Mouse (Mus musculus): ENCODE results near the gene Pigq. TPM values are rescaled to one million over a fixed set of nuclear protein-coding genes. Genes with fewer than 3 reads are reported as not detected.

Gene Pigq
- polyA plus RNA-seq, 1 experiment, result 46.3 TPM

GRCm38 (mm10) chr17:25948051-25948450, 3.3 kb upstream of the Pigq start:
- peaks cover 55% of the 10 kb centered on the region for H3K27me3 ChIP-seq (ENCODE audit: control insufficient read depth, insufficient read depth, insufficient read length)
- H3K79me2 ChIP-seq (ENCODE audit: control insufficient read depth, insufficient read depth), result no peaks in the 10 kb centered on the region
- TF ChIP-seq MYOD1 (IDR thresholded peaks at IDR 0.05; ENCODE audit: control insufficient read depth in 1 of 3, insufficient read length in 2 of 3, low read depth in 2 of 3) (no peak), REST (IDR thresholded peaks at IDR 0.05; ENCODE audit: insufficient read depth, insufficient read length) (no peak), CEBPB (IDR thresholded peaks at IDR 0.05; ENCODE audit: insufficient read depth, poor library complexity, severe bottlenecking) (no peak), SRF (IDR thresholded peaks at IDR 0.05; ENCODE audit: control insufficient read depth, insufficient read length, low read depth) (no peak), E2F4 (IDR thresholded peaks at IDR 0.05; ENCODE audit: insufficient read depth) (no peak), MYOG (IDR thresholded peaks at IDR 0.05; ENCODE audit: control insufficient read depth in 1 of 3, insufficient read depth in 1 of 3, insufficient read length in 2 of 3, low read depth in 2 of 3) (no peak), TCF3 (IDR thresholded peaks at IDR 0.05; ENCODE audit: insufficient read length, low read depth) (no peak), POLR2AphosphoS2 (IDR thresholded peaks at IDR 0.05; ENCODE audit: insufficient read length, low read depth) (no peak), POLR2A (IDR thresholded peaks at IDR 0.05; ENCODE audit: insufficient read length, low read depth) (no peak), TCF12 (IDR thresholded peaks at IDR 0.05; ENCODE audit: insufficient read depth, poor library complexity, severe bottlenecking) (no peak), USF1 (IDR thresholded peaks at IDR 0.05; ENCODE audit: low read depth) (no peak), MAX (IDR thresholded peaks at IDR 0.05; ENCODE audit: low read depth) (no peak)
- no peak overlapping the region for H3ac ChIP-seq (ENCODE audit: control insufficient read depth, insufficient read length)
- no peaks in the 10 kb centered on the region for H3K36me3 ChIP-seq (ENCODE audit: control insufficient read depth, insufficient read depth)
- no peak overlapping the region for H3K4me2 ChIP-seq (ENCODE audit: low read depth)
- no peak overlapping the region for H3K4me3 ChIP-seq

GRCm38 (mm10) chr17:25947576-25947975, 2.8 kb upstream of the Pigq start:
- Histone ChIP-seq H3ac (ENCODE audit: control insufficient read depth, insufficient read length) (no peak overlapping the region), H3K36me3 (ENCODE audit: control insufficient read depth, insufficient read depth) (no peaks in the 10 kb centered on the region), H3K4me2 (ENCODE audit: low read depth) (no peak overlapping the region), H3K4me3 (no peak overlapping the region), H3K79me2 (ENCODE audit: control insufficient read depth, insufficient read depth) (no peaks in the 10 kb centered on the region), H3K27me3 (ENCODE audit: control insufficient read depth, insufficient read depth, insufficient read length) (peaks cover 50% of the 10 kb centered on the region)
- no peak for TF ChIP-seq POLR2AphosphoS2 (IDR thresholded peaks at IDR 0.05; ENCODE audit: insufficient read length, low read depth)
- no peak for TF ChIP-seq MYOD1 (IDR thresholded peaks at IDR 0.05; ENCODE audit: control insufficient read depth in 1 of 3, insufficient read length in 2 of 3, low read depth in 2 of 3)
- TF ChIP-seq TCF12 (IDR thresholded peaks at IDR 0.05; ENCODE audit: insufficient read depth, poor library complexity, severe bottlenecking), result no peak
- TF ChIP-seq CEBPB (IDR thresholded peaks at IDR 0.05; ENCODE audit: insufficient read depth, poor library complexity, severe bottlenecking), result no peak
- no peak for TF ChIP-seq TCF3 (IDR thresholded peaks at IDR 0.05; ENCODE audit: insufficient read length, low read depth)
- no peak for TF ChIP-seq USF1 (IDR thresholded peaks at IDR 0.05; ENCODE audit: low read depth)
- TF ChIP-seq SRF (IDR thresholded peaks at IDR 0.05; ENCODE audit: control insufficient read depth, insufficient read length, low read depth), result no peak
- no peak for TF ChIP-seq E2F4 (IDR thresholded peaks at IDR 0.05; ENCODE audit: insufficient read depth)
- no peak for TF ChIP-seq MYOG (IDR thresholded peaks at IDR 0.05; ENCODE audit: control insufficient read depth in 1 of 3, insufficient read depth in 1 of 3, insufficient read length in 2 of 3, low read depth in 2 of 3)

DNA sequence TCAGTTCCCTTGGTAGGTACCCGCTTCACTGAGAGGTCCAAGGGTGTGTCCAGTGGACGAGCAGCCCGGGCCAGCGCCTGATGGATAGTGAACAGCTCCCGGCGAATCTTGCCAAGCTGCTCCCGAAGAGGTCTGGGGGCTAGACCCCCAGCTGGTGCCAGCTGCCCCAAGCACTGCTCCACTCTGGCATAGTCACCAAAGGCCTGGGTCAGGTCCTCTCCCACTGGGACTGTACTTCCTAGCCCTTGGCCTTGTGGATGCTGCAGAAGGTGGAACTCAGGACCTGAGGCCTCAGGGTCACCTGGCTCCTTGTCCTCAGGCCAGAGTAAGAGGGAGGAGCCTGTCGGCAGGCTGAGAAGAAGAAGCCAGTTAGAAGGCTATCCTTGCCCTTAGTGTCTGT, 2.2 kb upstream of the Pigq start:
- Histone ChIP-seq H3K4me2 (ENCODE audit: low read depth) (no peak overlapping the region), H3K79me2 (ENCODE audit: control insufficient read depth, insufficient read depth) (no peaks in the 10 kb centered on the region), H3ac (ENCODE audit: control insufficient read depth, insufficient read length) (no peak overlapping the region), H3K36me3 (ENCODE audit: control insufficient read depth, insufficient read depth) (no peaks in the 10 kb centered on the region), H3K27me3 (ENCODE audit: control insufficient read depth, insufficient read depth, insufficient read length) (peaks cover 43% of the 10 kb centered on the region), H3K4me3 (no peak overlapping the region)
- TF ChIP-seq REST (IDR thresholded peaks at IDR 0.05; ENCODE audit: insufficient read depth, insufficient read length) (no peak), MYOG (IDR thresholded peaks at IDR 0.05; ENCODE audit: control insufficient read depth in 1 of 3, insufficient read depth in 1 of 3, insufficient read length in 2 of 3, low read depth in 2 of 3) (no peak), E2F4 (IDR thresholded peaks at IDR 0.05; ENCODE audit: insufficient read depth) (no peak), CEBPB (IDR thresholded peaks at IDR 0.05; ENCODE audit: insufficient read depth, poor library complexity, severe bottlenecking) (no peak)

- Histone ChIP-seq H3K27me3 (ENCODE audit: control insufficient read depth, insufficient read depth, insufficient read length) (peaks cover 38% of the 10 kb centered on the region), H3ac (ENCODE audit: control insufficient read depth, insufficient read length) (no peak overlapping the region), H3K79me2 (ENCODE audit: control insufficient read depth, insufficient read depth) (peaks cover 3% of the 10 kb centered on the region), H3K4me2 (ENCODE audit: low read depth) (no peak overlapping the region), H3K36me3 (ENCODE audit: control insufficient read depth, insufficient read depth) (no peaks in the 10 kb centered on the region), H3K4me3 (no peak overlapping the region)
- no peak for TF ChIP-seq TCF12 (IDR thresholded peaks at IDR 0.05; ENCODE audit: insufficient read depth, poor library complexity, severe bottlenecking)
- TF ChIP-seq SRF (IDR thresholded peaks at IDR 0.05; ENCODE audit: control insufficient read depth, insufficient read length, low read depth), result no peak
- TF ChIP-seq REST (IDR thresholded peaks at IDR 0.05; ENCODE audit: insufficient read depth, insufficient read length), result no peak
- no peak for TF ChIP-seq CEBPB (IDR thresholded peaks at IDR 0.05; ENCODE audit: insufficient read depth, poor library complexity, severe bottlenecking)
- no peak for TF ChIP-seq POLR2AphosphoS2 (IDR thresholded peaks at IDR 0.05; ENCODE audit: insufficient read length, low read depth)
- TF ChIP-seq E2F4 (IDR thresholded peaks at IDR 0.05; ENCODE audit: insufficient read depth), result no peak
- TF ChIP-seq TCF3 (IDR thresholded peaks at IDR 0.05; ENCODE audit: insufficient read length, low read depth), result no peak
- no peak for TF ChIP-seq MYOD1 (IDR thresholded peaks at IDR 0.05; ENCODE audit: control insufficient read depth in 1 of 3, insufficient read length in 2 of 3, low read depth in 2 of 3)
- no peak for TF ChIP-seq POLR2A (IDR thresholded peaks at IDR 0.05; ENCODE audit: insufficient read length, low read depth)
- TF ChIP-seq MAX (IDR thresholded peaks at IDR 0.05; ENCODE audit: low read depth), result no peak
Measured at GRCm38 (mm10) chr17:25946349-25946748, 1.6 kb upstream of the Pigq start.

- H3K4me3 ChIP-seq, result no peak overlapping the region
- H3K36me3 ChIP-seq (ENCODE audit: control insufficient read depth, insufficient read depth), result no peaks in the 10 kb centered on the region
- no peak overlapping the region for H3ac ChIP-seq (ENCODE audit: control insufficient read depth, insufficient read length)
- H3K27me3 ChIP-seq (ENCODE audit: control insufficient read depth, insufficient read depth, insufficient read length), result peaks cover 30% of the 10 kb centered on the region
- peaks cover 10% of the 10 kb centered on the region for H3K79me2 ChIP-seq (ENCODE audit: control insufficient read depth, insufficient read depth)
- H3K4me2 ChIP-seq (ENCODE audit: low read depth), result no peak overlapping the region
- TF ChIP-seq REST (IDR thresholded peaks at IDR 0.05; ENCODE audit: insufficient read depth, insufficient read length) (no peak), POLR2A (IDR thresholded peaks at IDR 0.05; ENCODE audit: insufficient read length, low read depth) (no peak), MYOG (IDR thresholded peaks at IDR 0.05; ENCODE audit: control insufficient read depth in 1 of 3, insufficient read depth in 1 of 3, insufficient read length in 2 of 3, low read depth in 2 of 3) (no peak), POLR2AphosphoS2 (IDR thresholded peaks at IDR 0.05; ENCODE audit: insufficient read length, low read depth) (no peak), MYOD1 (IDR thresholded peaks at IDR 0.05; ENCODE audit: control insufficient read depth in 1 of 3, insufficient read length in 2 of 3, low read depth in 2 of 3) (no peak), TCF3 (IDR thresholded peaks at IDR 0.05; ENCODE audit: insufficient read length, low read depth) (no peak), MAX (IDR thresholded peaks at IDR 0.05; ENCODE audit: low read depth) (no peak), SRF (IDR thresholded peaks at IDR 0.05; ENCODE audit: control insufficient read depth, insufficient read length, low read depth) (no peak), E2F4 (IDR thresholded peaks at IDR 0.05; ENCODE audit: insufficient read depth) (no peak), CEBPB (IDR thresholded peaks at IDR 0.05; ENCODE audit: insufficient read depth, poor library complexity, severe bottlenecking) (no peak), USF1 (IDR thresholded peaks at IDR 0.05; ENCODE audit: low read depth) (no peak), TCF12 (IDR thresholded peaks at IDR 0.05; ENCODE audit: insufficient read depth, poor library complexity, severe bottlenecking) (no peak)
Measured at GRCm38 (mm10) chr17:25945517-25946155, 900 bp upstream of the Pigq start.

Measured in myocyte (in vitro differentiated cells).